Mouse (Mus musculus): Measurements from ENCODE around the gene Srebf2. TPM values are rescaled to one million over a fixed set of nuclear protein-coding genes. Genes with fewer than 3 reads are reported as not detected.

Gene Srebf2
- polyA plus RNA-seq, 1 experiment from 2014 or later = 143 TPM

DNA sequence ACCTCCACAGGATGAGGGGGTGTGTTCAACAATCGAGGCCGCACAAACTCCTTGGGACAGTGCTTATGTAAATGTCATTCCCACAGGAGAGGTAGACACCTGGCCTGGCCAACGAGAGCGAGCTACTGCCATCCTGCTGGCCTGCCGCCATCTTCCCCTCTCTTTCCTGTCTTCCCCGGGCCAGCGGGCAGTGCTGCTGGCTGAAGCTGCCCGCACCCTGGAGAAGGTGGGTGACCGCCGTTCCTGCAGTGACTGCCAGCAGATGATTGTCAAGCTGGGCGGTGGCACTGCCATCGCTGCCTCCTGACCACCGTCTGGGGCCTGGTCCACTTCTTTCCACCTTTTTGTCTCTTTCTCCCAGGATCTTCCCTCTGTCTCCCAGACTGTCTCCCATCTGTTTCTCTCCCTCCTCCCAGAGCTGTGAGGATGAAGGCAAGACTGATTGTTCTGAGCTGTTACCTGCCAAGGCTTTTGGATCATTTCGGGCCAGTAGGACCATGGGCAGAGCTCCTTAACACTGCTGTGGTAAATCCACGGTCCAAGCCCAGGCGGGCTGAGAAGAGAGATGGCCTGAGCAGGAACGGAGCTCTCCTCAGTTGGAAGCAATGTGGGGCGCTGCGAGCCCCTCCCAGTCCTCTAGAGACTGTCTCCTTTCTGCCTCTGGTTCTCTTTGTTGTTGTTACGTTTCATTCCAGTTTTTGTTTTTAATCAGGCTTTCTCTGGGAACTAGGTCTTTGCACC lies 56.8 kb downstream of the Srebf2 start:
- Histone ChIP-seq H3K27me3 (ENCODE audit: control insufficient read depth, insufficient read depth, low read length) (peaks cover 21% of the 10 kb centered on the region), H3K4me2 (replicated peaks; ENCODE audit: low read depth, low read length) (no peak overlapping the region), H3K4me3 (ENCODE audit: low read depth, low read length) (no peak overlapping the region), H3K4me1 (replicated peaks; ENCODE audit: control insufficient read depth, insufficient read depth, low read length) (peaks cover 12% of the 10 kb centered on the region), H3K9ac (ENCODE audit: low read depth, low read length) (no peak overlapping the region), H3K36me3 (ENCODE audit: control insufficient read depth, insufficient read depth, low read length) (peaks cover 11% of the 10 kb centered on the region; the same call in 1 of the 2 replicates), H3K9me3 (ENCODE audit: control insufficient read depth, low read length) (no peaks in the 10 kb centered on the region), H3K27ac (ENCODE audit: low read depth, low read length) (peak overlapping the region; percentile 47; the same call in 1 of the 2 replicates)
- DNase-seq (ENCODE audit: low spot score) = no peak
- ATAC-seq (ENCODE audit: low FRiP score) = no peak
- 82% methylated on average over 20 of the region's 20 CpGs for WGBS

DNA sequence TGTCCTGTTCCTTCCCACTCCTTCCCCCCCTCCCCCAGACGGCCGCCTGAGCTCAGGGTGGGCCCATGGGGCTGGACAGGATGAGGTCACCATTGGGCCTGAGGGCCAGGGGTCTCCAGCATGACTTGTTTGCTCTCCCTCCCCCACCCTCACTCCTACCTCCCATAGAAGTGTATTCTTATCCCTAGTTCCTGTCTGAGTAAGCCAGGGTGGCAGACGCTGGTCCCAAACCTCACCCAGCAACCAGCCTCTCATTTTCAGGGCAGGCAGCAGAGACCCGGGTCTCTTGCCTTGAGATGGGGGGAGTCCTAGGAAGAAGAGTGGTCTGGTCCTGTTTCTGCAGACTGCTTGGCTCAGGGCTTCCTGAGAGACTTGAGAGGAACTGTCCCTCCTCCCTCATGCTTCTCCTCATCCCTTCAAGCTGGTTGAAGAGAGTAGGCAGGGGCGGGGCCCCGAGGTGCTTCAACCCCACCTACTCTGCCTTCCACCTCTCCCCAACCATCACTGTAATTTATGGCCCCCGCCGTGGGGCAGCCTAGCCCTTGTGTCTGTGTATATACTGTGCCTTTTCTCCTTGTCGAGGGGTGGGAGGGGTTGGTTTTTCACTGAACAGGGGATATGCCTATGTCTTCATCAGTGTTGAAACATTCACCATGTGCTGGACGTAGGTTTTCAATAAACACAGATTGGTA lies 57.8 kb downstream of the Srebf2 start:
- H3K4me1 ChIP-seq (replicated peaks; ENCODE audit: control insufficient read depth, insufficient read depth, low read length) = peaks cover 12% of the 10 kb centered on the region
- peaks cover 9% of the 10 kb centered on the region; the same call in 1 of the 2 replicates for H3K36me3 ChIP-seq (ENCODE audit: control insufficient read depth, insufficient read depth, low read length)
- 0 out of 2 replicates have a peak overlapping the region, but pooled peaks have one; percentile 47 for H3K27ac ChIP-seq (ENCODE audit: low read depth, low read length)
- WGBS = 75% methylated on average over 10 of the region's 10 CpGs
- DNase-seq (ENCODE audit: low spot score) (no peak), ATAC-seq (ENCODE audit: low FRiP score) (0 out of 2 replicates have a peak, but pooled peaks have one; percentile 12)
- no peak overlapping the region for H3K4me3 ChIP-seq (ENCODE audit: low read depth, low read length)
- H3K9ac ChIP-seq (ENCODE audit: low read depth, low read length) = no peak overlapping the region
- peaks cover 28% of the 10 kb centered on the region for H3K27me3 ChIP-seq (ENCODE audit: control insufficient read depth, insufficient read depth, low read length)
- no peak overlapping the region for H3K4me2 ChIP-seq (replicated peaks; ENCODE audit: low read depth, low read length)
- no peaks in the 10 kb centered on the region for H3K9me3 ChIP-seq (ENCODE audit: control insufficient read depth, low read length)

DNA sequence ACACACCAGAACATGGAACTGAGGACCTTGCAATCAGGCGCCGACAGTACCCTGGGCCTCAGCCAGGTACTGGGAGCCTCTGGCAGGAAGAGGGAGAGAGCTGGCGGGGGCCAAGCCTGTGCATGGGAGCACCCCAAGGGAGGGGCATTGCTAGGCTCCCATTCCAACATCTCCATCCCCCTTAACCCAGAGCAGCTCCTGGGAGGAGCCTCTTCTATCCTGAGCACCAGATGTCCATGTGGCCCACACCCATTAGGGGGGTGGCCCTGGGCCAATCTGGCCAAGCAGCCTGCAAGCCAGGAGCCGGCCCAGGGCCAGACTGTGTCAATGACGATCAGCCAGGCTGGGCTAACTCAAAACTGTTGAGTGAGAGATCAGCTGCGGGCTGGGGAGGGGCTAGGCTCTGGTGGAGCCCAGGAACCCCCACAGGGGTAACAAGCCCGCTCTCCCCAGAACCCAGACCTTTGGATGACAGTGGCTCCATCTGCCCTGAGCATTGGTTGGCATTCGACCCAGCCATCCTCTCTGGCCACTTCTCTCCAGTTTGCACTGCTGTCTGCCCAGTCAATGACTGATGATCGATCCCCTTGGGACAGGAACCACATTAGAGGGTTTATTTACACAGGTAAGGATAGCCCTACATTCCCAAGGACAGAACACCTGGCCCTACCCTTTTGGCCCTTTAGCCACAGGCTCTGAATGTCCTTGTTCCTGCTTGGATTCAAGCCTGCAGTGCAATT lies 59.6 kb downstream of the Srebf2 start:
- peak; percentile 71; the same call in 1 of the 2 replicates for ATAC-seq (ENCODE audit: low FRiP score)
- no peak overlapping the region for H3K4me2 ChIP-seq (replicated peaks; ENCODE audit: low read depth, low read length)
- WGBS = 61% methylated on average over 9 of the region's 9 CpGs
- peaks cover 46% of the 10 kb centered on the region for H3K27me3 ChIP-seq (ENCODE audit: control insufficient read depth, insufficient read depth, low read length)
- H3K27ac ChIP-seq (ENCODE audit: low read depth, low read length) = no peak overlapping the region
- H3K9me3 ChIP-seq (ENCODE audit: control insufficient read depth, low read length) = no peaks in the 10 kb centered on the region
- H3K4me1 ChIP-seq (replicated peaks; ENCODE audit: control insufficient read depth, insufficient read depth, low read length) = peaks cover 12% of the 10 kb centered on the region
- H3K36me3 ChIP-seq (ENCODE audit: control insufficient read depth, insufficient read depth, low read length) = peaks cover 6% of the 10 kb centered on the region; the same call in 1 of the 2 replicates
- H3K4me3 ChIP-seq (ENCODE audit: low read depth, low read length) = no peak overlapping the region
- no peak overlapping the region for H3K9ac ChIP-seq (ENCODE audit: low read depth, low read length)
- DNase-seq (ENCODE audit: low spot score) = peak; percentile 47

DNA sequence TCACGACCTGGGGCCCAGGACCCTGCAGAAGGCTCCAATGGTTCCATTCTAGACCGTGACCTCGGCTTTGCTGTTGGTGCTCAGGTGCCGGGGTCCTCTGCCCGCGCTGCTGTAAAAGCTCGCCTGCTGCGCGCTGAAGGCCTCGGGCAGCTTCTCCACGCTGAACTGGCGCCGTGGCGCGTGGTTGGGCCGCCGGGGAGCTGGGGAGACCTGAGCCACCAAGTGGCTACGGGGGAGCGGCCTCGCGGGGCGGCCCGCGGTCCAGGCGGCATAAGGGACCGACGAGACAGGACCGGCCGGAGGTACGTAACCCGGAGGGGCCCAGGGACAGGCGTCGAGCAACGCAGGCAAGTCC lies 60.1 kb downstream of the Srebf2 start:
- H3K36me3 ChIP-seq (ENCODE audit: control insufficient read depth, insufficient read depth, low read length) = peaks cover 6% of the 10 kb centered on the region; the same call in 1 of the 2 replicates
- 9% methylated on average over 34 of the region's 34 CpGs for WGBS
- peaks cover 16% of the 10 kb centered on the region for H3K4me1 ChIP-seq (replicated peaks; ENCODE audit: control insufficient read depth, insufficient read depth, low read length)
- no peak overlapping the region for H3K9ac ChIP-seq (ENCODE audit: low read depth, low read length)
- H3K9me3 ChIP-seq (ENCODE audit: control insufficient read depth, low read length) = no peaks in the 10 kb centered on the region
- peaks cover 51% of the 10 kb centered on the region for H3K27me3 ChIP-seq (ENCODE audit: control insufficient read depth, insufficient read depth, low read length)
- H3K27ac ChIP-seq (ENCODE audit: low read depth, low read length) = no peak overlapping the region
- DNase-seq (ENCODE audit: low spot score) (peak; percentile 34), ATAC-seq (ENCODE audit: low FRiP score) (no peak)
- no peak overlapping the region for H3K4me3 ChIP-seq (ENCODE audit: low read depth, low read length)
- no peak overlapping the region for H3K4me2 ChIP-seq (replicated peaks; ENCODE audit: low read depth, low read length)

DNA sequence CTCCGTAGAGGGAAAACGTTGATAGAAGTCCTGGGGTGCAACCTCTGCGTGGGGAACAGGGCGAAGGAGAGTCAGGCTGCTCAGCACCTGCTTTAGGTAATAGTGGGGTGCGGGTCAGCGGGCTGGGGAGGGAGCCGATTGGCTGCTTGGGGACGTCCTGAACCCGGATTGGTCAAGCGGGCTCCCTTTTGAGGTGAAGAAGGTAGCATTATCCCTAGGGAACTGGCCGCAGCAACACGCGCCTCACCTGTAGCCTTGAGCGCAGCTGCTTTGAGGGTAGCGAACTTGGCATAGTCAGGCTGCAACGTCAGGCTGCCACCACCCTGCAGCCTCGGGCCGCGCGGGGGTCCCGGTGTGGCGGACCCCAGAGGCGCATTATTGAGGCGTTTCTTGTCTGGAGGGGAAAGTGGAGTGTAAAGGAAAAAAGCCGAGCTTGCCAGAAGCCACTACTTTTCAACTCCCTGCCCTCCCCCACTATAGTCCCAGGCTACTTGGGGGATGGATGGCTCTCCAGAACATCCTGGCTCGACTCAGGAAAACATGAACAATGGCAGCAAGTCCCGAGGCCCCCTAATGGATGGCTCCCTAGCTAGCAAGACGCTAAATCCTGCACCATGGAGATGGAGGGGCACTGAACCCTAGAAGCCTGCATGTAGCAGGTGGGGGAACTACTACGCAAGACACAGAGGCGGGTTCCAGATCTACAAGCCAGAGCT lies 60.7 kb downstream of the Srebf2 start:
- Histone ChIP-seq H3K4me2 (replicated peaks; ENCODE audit: low read depth, low read length) (no peak overlapping the region), H3K9ac (ENCODE audit: low read depth, low read length) (no peak overlapping the region), H3K27me3 (ENCODE audit: control insufficient read depth, insufficient read depth, low read length) (peaks cover 57% of the 10 kb centered on the region), H3K36me3 (ENCODE audit: control insufficient read depth, insufficient read depth, low read length) (peaks cover 6% of the 10 kb centered on the region; the same call in 1 of the 2 replicates), H3K4me3 (ENCODE audit: low read depth, low read length) (no peak overlapping the region), H3K9me3 (ENCODE audit: control insufficient read depth, low read length) (no peaks in the 10 kb centered on the region), H3K27ac (ENCODE audit: low read depth, low read length) (no peak overlapping the region), H3K4me1 (replicated peaks; ENCODE audit: control insufficient read depth, insufficient read depth, low read length) (peaks cover 19% of the 10 kb centered on the region)
- 16% methylated on average over 30 of the region's 30 CpGs for WGBS
- DNase-seq (ENCODE audit: low spot score) (no peak), ATAC-seq (ENCODE audit: low FRiP score) (no peak)

DNA sequence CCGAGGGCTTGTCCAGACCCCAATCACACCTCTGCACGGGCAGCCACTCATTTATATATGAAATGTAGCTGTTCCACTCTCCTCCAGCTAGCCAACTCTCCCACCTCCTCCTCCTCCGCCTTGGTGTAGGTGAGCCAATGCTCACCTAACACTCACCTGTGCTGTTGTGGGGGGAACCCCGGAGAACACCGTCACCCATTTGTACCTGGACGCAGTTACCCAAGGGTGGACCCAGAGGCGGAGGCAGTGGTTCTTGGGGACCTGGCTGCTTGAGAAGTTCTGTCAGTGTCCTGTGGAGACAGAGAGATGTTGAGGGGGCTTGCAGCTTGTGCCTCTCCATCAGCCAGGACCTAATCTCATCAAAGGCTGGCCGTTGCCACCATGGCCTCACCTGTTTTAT lies 61.3 kb downstream of the Srebf2 start:
- Histone ChIP-seq H3K9me3 (ENCODE audit: control insufficient read depth, low read length) (no peaks in the 10 kb centered on the region), H3K27me3 (ENCODE audit: control insufficient read depth, insufficient read depth, low read length) (peaks cover 63% of the 10 kb centered on the region), H3K36me3 (ENCODE audit: control insufficient read depth, insufficient read depth, low read length) (peaks cover 6% of the 10 kb centered on the region; the same call in 1 of the 2 replicates), H3K27ac (ENCODE audit: low read depth, low read length) (no peak overlapping the region), H3K9ac (ENCODE audit: low read depth, low read length) (no peak overlapping the region), H3K4me1 (replicated peaks; ENCODE audit: control insufficient read depth, insufficient read depth, low read length) (peaks cover 19% of the 10 kb centered on the region), H3K4me2 (replicated peaks; ENCODE audit: low read depth, low read length) (no peak overlapping the region), H3K4me3 (ENCODE audit: low read depth, low read length) (no peak overlapping the region)
- ATAC-seq (ENCODE audit: low FRiP score) (no peak), DNase-seq (ENCODE audit: low spot score) (no peak)
- WGBS = 85% methylated on average over 8 of the region's 8 CpGs

DNA sequence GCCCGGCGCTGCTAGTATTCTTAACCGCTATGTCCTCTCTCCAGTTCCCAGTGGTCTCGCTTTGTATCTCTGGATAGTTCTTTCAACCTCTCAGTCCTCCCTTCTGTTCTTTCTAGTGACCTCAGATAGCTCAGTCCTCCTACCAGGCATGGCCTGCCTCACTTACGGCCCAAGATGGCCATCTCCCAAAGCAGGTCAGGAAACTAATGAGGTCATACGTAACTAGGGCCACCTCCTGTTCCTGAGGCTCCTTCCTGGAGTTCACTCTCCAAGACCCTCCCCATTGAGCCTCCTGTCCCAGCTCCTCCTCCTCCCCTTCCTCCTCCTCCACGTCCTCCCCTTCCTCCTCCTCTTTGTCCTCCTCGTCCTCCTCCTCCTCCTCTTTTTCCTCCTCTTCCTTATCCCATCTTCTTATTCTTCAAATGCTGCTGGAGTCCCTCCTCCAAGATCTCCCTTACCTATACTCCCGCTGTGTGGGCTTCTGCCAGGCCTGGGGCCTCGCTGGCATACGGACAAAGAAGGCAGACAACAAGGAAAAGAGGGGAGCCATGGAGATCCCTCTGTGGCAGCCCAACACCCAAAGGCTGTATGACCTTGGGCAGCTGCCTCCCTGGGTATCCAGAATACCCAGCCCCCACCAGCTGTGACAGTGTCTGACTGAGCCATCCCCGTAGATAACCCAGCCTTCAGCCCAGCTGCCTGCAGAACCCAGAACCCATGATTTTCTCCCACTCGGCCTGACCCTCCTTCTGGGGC lies 62.5 kb downstream of the Srebf2 start:
- peaks cover 19% of the 10 kb centered on the region for H3K4me1 ChIP-seq (replicated peaks; ENCODE audit: control insufficient read depth, insufficient read depth, low read length)
- no peaks in the 10 kb centered on the region for H3K9me3 ChIP-seq (ENCODE audit: control insufficient read depth, low read length)
- no peak overlapping the region for H3K4me2 ChIP-seq (replicated peaks; ENCODE audit: low read depth, low read length)
- no peak for ATAC-seq (ENCODE audit: low FRiP score)
- H3K9ac ChIP-seq (ENCODE audit: low read depth, low read length) = no peak overlapping the region
- no peak for DNase-seq (ENCODE audit: low spot score)
- H3K27me3 ChIP-seq (ENCODE audit: control insufficient read depth, insufficient read depth, low read length) = peaks cover 70% of the 10 kb centered on the region
- H3K27ac ChIP-seq (ENCODE audit: low read depth, low read length) = no peak overlapping the region
- no peak overlapping the region for H3K4me3 ChIP-seq (ENCODE audit: low read depth, low read length)
- peaks cover 4% of the 10 kb centered on the region; the same call in 1 of the 2 replicates for H3K36me3 ChIP-seq (ENCODE audit: control insufficient read depth, insufficient read depth, low read length)
- 80% methylated on average over 12 of the region's 13 CpGs for WGBS

DNA sequence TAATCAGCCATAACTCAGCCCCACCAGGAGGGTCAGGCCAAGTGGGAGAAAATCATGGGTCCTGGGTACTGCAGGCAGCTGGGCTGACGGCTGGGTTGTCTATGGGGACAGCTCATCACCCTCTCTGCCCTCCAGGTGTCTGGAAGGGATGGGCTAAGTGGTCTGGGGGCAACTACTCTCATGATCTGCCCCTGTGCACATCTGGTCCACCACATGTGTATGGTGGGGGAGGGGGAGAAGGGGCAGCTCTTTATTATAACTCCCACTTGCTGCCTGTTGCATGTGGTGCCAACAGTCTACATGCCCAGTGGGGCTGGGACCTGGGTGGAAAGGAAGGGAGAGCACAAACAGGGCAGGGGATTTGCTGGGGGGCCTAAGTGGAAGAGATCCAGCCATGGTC lies 63.8 kb downstream of the Srebf2 start:
- Histone ChIP-seq H3K27me3 (ENCODE audit: control insufficient read depth, insufficient read depth, low read length) (peaks cover 77% of the 10 kb centered on the region), H3K36me3 (ENCODE audit: control insufficient read depth, insufficient read depth, low read length) (no peaks in the 10 kb centered on the region), H3K4me3 (ENCODE audit: low read depth, low read length) (no peak overlapping the region), H3K4me2 (replicated peaks; ENCODE audit: low read depth, low read length) (no peak overlapping the region), H3K9ac (ENCODE audit: low read depth, low read length) (no peak overlapping the region), H3K27ac (ENCODE audit: low read depth, low read length) (no peak overlapping the region), H3K9me3 (ENCODE audit: control insufficient read depth, low read length) (no peaks in the 10 kb centered on the region), H3K4me1 (replicated peaks; ENCODE audit: control insufficient read depth, insufficient read depth, low read length) (peaks cover 18% of the 10 kb centered on the region)
- ATAC-seq (ENCODE audit: low FRiP score) (no peak), DNase-seq (ENCODE audit: low spot score) (no peak)
- 40% methylated on average over 1 of the region's 1 CpGs for WGBS

Data from hindbrain, embryonic 11.5 days (tissue).